Mouse (Mus musculus) cerebellum, postnatal 36 days (tissue): Measurements from ENCODE around the gene Gm21738.
"Not testable (repeated sequence)": the region's sequence is repeated elsewhere in the genome, so short reads cannot be mapped to it uniquely, and the experiment has no call there.

Experiments
- DNase-seq, 2 experiments: peaks; one replicate each; pipeline ENCODE4 v3.0.0; 2021 to 2022; ENCODE audit warnings: mixed read lengths in 2 of 2

Gene Gm21738

DNA sequence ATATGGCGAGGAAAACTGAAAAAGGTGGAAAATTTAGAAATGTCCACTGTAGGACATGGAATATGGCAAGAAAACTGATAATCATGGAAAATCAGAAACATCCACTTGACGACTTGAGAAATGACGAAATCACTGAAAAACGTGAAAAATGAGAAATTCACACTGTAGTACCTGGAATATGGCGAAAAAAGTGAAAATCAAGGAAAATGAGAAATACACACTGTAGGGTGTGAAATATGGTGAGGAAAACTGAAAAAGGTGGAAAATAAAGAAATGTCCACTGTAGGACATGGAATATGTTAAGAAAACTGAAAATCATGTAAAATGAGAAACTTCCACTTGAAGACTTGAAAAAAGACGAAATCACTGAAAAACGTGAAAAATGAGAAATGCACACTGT lies at the start of gene Gm21738:
Gene Gm21738 (minus strand): TSS at position 101 of the 400 bp plus-strand sequence.
- not testable (repeated sequence) for DNase-seq

- DNase-seq: not testable (repeated sequence)
These were observed 35.0 kb downstream of the Gm21738 start for GRCm38 (mm10) chr14:19383741-19384140.
